Mouse (Mus musculus) left cerebral cortex, postnatal 10 days (tissue): Measurements from ENCODE around the gene Ttll8. TPM values are rescaled to one million over a fixed set of nuclear protein-coding genes. Genes with fewer than 3 reads are reported as not detected.
A peak's percentile ranks its signal among the peaks of the same experiment; 100 is the strongest.

Source experiments
- DNase-seq, 2 experiments: peaks; one replicate each; pipeline ENCODE4 v3.0.0; 2021 to 2022; ENCODE audit warnings: low spot score in 2 of 2, mixed read lengths in 1 of 2; ENCODE audit errors: extremely low spot score in 1 of 2
- intact Hi-C: fragments of 180-260 bp; cut with DNase I; formaldehyde crosslinking; loops from one replicate; pipeline ENCODE4 v1.15.1; 2025
- total RNA-seq, 2 experiments: library from RNA; stranded (reverse); gene quantifications; 2 replicates each; pipeline ENCODE4 v1.2.3; 2021

The Ttll8 gene
- 1 to 10 TPM; 1.3 to 1.7 TPM for total RNA-seq

DNA sequence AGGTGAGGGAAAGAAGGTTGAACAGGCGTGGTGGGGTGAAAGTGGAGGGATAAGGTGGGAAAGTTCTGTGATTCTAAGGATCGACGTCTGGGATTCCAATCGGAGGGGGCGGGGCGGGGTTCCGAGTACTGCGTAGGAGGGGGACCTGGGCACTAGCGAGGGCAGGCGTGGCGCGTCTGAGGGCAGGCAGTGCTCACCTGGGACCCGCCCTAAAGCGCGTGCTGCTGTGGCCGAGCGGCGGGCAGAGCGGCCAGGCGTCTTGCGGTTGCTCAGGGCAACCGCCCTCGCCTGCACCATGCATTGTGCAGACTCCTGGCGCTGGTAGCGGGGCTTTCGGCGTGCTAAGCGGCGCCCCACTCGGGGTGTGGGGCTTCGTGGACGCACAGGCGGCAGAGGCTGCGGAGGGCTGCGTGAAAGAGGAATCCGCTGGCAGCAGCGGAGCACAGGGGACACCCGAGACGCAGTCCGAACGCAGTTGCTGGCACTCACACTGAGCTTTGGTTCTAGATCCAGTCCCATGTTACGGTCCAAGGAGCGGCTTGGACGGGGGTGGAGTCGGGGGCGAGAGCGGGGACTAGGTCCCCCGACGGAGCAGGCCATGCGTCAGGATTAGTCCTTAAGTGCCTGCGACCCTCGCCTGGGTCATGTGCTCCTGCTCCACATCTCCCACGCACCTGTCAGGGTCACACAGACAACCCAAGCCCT lies at the start of gene Ttll8:
Gene Ttll8, minus strand, starts transcription at position 51 of the 705 bp plus-strand sequence.
- peak in 1 of 2 experiments; percentile 42 for DNase-seq
- intact Hi-C loops, result no loop called here

DNA sequence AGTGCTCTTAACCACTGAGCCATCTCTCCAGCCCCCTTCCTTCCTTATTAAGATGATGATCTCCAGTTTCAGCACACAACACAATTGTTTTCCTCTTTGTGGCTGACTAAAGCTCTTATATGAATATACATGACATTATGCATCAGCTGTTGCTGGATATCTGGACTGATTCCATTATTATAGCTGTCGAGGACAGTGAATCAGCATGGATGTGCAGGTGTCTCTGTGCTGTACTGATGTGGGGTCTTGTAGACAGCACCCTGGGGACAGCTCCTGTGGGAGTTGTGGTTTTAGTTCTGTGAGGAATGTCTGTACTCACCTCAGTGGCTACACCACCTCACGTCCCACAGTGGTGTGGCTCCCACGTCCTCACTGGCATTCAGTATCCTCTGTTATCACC lies 47.0 kb upstream of the Ttll8 start:
- intact Hi-C loops, result no loop called here

DNA sequence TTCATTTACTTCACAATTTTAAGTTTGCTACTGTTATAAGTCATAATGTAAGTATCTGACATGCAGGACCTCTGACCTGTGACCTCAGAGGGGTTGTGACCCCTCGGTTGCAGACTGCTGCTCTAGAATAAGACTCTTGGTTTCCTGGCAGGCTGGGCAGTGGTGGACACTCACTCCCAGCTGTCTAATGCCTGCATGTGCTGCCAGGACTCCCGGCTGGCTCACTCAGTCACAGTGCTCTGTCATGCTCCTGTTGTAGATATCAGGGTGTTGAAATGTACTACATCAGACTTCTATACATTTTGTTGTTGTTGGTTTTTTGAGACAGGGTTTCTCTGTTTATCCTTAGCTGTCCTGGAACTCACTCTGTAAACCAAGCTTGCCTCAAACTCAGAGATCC lies 46.1 kb upstream of the Ttll8 start:
- no peak for DNase-seq

More for the DNA sequence above, 47.0 kb upstream of the Ttll8 start:
- DNase-seq, result no peak

DNA sequence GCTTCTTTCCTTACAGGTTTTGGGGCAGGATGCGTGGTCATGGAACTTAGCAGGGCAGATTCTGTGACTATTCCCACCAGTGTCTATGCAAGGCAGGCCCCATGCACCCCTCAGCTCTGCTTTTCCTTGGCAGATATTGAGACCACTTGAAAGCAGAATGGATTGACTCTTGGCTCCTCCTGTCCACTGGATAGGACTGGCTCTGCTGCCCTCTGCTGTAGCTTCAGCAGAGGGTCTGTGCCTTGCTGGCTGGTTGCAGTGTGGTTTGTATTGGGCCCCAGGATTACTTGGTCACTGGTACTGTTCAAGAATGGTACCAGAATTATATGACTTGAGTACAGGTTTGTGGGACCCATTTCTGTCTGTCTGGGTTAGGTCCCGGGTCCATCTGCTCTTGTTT lies 44.9 kb upstream of the Ttll8 start:
- intact Hi-C loops, result loop anchor here (5.0 kb wide), 1 partner anchor 73 kb away; no protein-coding TSS in a partner anchor
- no peak for DNase-seq

More for the DNA sequence above, 46.1 kb upstream of the Ttll8 start:
- intact Hi-C loops, result no loop called here

DNA sequence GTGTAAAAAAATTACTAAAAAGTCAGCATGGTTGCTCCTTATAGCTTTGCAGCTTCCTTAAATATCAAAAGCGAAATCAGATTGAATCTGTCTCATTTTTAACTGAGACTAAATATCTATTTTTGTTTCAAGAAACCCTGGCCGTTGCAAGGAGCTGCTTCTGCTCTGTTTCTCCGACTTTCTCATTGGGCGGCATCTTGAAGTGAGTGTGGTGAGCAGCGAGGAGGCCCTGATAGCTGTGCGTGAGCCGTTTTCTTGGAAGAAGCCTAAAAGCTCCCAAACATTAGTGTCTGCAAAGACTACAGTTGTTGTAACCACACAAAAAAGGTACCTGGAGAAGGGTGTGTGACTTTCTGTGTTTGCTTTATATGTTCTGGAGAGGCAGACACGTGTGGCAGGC lies 44.4 kb upstream of the Ttll8 start:
- intact Hi-C loops, result loop anchor here (5.0 kb wide), 1 partner anchor 74 kb away; no protein-coding TSS in a partner anchor
- peak in 1 of 2 experiments; percentile 35 for DNase-seq

DNA sequence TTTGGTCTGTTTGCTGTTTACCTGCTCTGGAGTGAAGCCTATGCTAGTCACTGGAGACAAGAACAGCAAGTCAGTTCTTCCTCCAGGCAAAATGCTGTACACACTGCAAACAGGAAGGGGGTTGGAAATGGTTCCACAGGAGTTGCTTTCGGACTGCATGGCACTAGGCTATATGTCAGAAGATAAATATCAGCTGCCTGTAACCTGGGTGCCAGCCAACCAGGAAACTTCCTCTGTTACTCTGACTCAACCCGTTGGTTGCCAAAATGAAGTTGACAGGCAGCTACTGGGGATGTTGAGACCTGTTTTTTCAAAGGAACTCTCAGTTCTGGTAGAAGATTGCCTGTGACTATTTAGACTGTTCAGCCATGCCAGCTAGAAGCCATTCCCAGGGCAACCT lies 35.0 kb upstream of the Ttll8 start:
- no peak for DNase-seq
- intact Hi-C loops, result no loop called here

DNA sequence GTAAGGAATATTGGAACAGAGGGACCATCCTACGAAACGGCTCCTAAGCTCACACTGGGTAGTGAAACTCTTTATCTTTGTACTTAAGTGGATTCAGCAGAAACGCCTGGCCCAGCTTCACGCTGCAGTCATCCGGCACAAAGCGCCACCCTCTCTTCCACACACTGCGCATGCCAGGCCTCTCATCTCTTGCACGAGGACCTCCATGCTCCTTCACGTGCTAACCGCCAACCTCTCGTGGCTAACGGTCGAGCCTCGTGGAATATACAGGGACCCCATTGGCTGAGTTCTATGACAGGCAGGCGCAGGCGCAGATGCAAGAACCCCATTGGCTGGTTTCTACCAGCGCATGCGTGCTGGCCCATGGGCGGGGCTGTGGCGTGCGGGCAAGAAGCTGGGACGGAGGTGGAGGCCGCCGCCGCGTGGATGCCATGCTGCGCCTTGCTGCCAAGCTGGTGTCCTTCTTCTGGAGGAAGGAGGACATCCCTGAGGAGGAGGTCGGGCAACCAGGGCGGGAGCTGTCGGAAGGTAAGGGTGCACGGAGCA lies 28.4 kb upstream of the Ttll8 start, which contains the start of gene Mov10l1:
Gene Mov10l1, plus strand, starts transcription at position 376 of the 546 bp plus-strand sequence.
- DNase-seq, result peak in 1 of 2 experiments; percentile 28
- intact Hi-C loops, result no loop called here

DNA sequence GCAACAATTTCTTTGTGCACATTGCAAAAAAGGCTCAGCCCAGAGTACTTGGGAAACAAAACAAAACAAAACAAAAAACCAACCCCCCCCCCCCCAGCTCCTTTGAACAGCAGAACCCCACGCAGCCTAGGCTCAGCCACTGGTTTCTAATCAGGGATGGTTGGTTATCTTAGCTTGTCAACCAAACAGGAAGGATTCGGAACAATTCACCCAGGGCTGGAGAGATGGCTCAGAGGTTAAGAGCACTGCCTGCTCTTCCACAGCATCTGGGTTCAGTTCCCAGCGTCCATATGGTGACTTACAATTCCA lies 24.9 kb upstream of the Ttll8 start:
- no peak for DNase-seq
- intact Hi-C loops, result no loop called here

DNA sequence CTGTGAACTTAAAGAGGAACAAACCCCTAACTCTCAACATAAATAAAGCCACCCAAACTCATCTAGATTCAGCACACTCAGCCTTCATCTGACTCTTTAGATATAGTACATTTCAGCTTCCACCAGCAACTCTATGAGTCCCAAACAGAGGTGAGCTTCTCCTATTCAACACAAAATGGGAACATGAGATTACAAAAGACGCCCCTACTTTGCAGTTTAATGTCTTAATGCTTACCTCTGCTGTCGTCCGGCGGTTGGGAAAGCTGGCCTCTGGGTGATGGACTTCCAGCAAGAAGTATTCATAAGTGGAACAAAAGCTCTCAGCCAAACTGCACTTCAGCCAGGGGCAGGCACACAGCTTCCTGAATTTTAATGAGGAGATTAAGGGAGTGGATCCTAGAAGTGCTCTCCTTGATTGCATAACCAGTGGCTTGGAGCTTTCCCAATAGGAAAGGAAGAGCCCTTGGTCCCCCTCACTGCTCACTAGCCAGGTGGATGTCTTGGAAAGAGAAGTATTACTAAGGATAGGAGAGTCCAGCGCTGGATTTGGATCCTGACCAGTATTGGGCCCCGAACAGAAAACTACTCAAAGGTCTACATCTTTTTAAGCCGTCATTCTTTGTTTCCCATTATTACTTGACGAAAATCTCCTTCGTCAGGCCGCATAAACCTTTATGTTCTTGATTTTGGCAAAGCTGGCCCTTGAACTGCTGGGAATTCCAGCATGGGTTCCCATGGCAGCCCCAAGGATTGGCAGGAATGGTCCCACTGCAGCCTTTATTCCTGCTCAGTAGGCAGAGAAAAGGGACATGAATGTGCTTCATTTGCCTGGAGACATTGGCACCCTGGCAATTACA lies 24.3 kb upstream of the Ttll8 start, which contains the start of gene Mlc1:
Gene Mlc1, minus strand, starts transcription at position 727 of the 857 bp plus-strand sequence.
- peak in 1 of 2 experiments; percentile 45 for DNase-seq
- intact Hi-C loops, result no loop called here

DNA sequence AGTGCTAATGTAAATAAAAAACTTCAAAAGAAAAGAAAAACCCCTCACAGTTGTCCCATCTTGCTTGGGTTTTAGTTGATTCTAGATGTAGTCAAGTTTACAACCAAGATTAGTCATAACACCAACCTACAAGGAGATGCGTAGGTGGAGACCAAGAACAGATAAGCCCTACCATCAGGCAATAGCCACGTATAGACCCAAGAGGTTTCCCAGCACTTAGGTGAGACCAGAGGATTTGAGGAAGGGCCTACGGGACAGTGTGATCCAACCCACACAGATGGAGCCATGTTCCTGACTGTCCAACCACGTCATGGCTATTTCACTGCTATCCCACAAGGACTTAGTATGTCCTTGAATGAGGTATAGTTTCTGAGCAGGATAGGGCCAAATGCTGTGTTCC lies 18.1 kb upstream of the Ttll8 start:
- no peak for DNase-seq
- intact Hi-C loops, result no loop called here

DNA sequence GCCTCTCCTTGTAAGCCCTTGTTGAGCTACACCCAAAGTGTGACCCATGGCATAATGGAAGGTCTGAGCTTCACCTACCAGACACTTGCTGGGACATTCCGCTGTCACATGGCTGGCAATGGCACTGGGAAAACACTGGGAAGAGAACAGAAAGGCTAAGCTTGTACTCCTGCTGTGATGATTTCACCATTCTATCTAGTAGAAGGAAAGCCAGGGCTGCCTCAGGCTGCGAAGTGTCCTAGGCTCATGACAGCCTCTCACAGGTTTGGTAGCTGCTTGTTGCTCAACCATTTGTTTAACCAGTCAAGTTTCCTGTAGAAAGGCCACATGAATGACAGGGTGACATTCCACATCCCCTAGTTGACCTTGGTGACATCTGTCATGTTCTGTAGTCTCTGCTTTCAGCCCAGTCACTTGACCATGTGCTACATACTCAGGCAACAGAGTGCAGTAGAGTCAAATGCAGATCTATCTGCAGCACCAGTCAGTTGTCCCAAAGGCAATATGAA lies 9.9 kb upstream of the Ttll8 start:
- no peak for DNase-seq
- intact Hi-C loops, result no loop called here

DNA sequence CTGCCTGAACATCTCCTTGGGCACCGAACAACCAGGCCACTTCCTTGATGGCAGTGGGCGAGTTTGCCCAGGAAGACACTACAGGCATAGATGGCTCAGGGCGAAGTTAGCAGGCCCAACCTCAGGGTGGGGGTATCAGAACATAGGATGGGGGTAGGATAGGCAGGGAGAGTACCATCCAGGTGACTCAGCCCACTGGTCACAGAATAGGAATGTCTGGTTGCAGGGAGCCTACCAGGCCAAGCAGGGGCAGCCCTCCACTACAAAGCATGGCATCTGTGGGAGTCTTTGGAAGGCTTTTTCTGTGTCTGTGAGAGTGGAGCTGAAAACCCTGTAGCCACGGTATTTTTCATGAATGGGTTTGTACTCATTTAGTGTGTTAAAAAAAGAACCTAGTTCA lies 3.3 kb upstream of the Ttll8 start:
- no peak for DNase-seq
- intact Hi-C loops, result no loop called here

DNA sequence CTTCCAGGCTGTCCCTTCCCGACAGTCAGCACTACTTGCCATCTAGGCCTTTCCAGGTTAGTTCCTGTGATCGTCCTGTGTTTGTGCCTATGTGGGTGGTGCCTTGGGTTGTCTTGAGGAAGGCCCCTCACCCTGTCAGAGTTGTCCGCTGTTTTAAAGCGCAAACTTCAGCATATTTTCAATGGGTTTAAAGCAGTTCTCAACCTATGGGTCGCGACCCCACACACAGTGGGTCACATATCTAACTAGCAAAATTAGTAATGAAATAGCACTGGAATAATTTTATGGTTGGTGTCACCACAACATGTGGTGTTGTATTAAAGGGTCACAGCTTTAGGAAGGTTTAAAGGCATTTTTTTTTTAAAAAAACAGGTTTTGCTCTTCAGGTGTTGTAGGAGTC lies 1.1 kb upstream of the Ttll8 start:
- no peak for DNase-seq
- intact Hi-C loops, result no loop called here

DNA sequence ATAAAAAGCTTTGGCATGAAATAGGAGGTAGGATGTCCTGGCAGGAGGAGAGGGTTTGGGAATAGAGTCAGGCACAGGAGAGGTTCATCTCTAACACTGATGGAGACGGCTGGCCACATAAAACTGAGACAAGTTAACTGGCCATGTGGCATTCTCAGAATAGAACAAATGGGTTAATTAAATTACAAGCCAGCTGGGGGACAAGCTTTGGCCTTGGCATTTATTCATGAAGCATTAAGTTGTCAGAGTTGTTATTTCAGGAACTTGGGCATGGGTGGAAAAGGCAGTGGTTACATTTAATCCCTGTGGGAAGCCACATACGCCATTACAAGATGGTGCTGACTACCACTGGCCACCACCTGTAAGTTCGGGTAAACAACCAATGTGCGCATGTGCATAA lies 3.0 kb downstream of the Ttll8 start:
- DNase-seq, result no peak
- intact Hi-C loops, result no loop called here

DNA sequence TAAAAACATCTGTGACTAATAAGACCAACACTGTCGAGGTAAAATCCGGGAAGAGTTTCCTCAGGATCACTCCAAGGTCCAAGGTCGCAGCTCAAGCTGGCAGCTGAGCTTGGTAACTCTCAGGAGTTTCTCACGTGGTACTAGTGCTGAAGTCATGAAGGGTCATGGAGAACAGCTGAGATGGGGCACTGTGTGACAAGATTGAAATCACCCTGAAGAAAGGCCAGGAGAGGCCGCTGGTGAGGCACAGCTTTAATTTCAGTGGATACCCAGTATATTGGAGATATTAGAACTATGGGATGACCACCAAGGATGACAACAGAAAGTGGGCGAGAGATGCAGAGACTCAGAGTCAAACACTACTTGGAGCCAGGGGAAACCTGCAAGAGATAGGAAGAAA lies 7.4 kb downstream of the Ttll8 start:
- intact Hi-C loops, result no loop called here

DNA sequence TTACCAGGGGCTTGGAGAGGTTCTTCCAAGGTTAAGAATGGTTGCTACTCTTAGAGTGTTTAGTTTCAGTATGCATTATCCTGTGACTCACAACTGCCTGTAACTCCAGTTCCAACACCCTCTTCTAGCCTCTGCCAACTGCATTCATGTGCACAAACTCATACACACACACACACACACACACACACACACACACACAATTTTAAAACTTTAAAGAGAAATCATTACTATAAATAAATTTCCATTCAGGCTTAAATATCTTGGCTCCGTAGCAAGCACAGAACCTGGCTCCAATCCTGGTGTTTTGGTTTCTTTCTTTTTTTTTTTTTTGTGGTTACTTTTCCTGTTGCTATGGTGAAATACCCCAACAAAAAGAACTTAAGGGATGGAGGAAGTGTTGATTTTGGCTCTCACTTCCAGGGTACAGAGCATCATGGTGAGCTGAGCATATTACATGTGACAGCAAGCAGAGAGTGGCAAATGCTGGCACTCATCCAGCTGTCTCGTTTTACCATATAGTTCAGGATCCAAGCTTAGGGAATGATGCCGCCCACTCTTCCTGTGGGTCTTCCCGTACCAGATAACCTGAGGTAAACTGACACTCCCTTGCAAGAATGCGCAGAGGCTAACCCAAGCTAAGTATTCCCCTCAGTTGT lies 10.2 kb downstream of the Ttll8 start:
- DNase-seq, result peak in 1 of 2 experiments; percentile 17
- intact Hi-C loops, result no loop called here

More for the DNA sequence above, 7.4 kb downstream of the Ttll8 start:
- DNase-seq, result no peak

DNA sequence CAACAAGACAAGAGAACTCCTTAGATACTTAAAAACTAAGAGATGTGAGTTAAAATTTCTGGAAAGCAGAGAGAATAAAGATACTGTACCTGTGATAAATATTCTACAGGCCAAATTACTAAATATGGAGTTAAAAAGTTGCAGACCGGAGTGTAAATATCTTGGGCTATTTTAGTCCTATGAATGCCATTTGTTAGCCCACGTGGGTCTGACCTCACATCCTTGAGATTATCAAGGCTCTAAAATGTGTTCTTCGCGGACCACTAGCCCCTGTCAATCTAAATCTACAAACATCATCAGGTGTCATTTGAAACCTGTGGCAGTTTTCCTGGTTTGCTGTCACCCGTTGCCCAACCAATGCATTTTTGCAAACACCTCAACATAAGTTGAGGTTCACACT lies 11.4 kb downstream of the Ttll8 start:
- DNase-seq, result no peak
- intact Hi-C loops, result no loop called here

DNA sequence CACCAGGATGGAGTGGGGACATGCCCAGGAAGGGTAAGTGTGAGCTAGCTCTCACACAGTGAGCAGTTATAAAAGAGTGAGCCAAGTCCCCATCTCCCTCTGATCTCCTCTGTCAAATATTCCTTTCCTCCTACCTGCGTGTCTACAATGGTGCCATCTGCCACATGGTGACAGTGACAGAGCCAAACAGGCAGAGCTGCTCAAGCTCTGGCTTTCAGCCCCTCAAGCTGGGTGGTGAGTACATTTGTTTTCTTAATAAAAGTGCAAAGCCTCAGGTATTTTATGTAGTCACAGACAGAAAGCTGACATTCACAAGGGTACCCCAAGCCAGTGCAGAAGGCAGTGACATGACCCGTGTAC lies 16.9 kb downstream of the Ttll8 start:
- no peak for DNase-seq
- intact Hi-C loops, result loop anchor here (10.0 kb wide), 1 partner anchor 278 kb away; the partner anchor contains the start of gene Ppp6r2
